Mouse (Mus musculus) mouse trophoblast stem cell (cell line): ENCODE measurements around the gene Ppcdc.
"Not testable (repeated sequence)": the region's sequence is repeated elsewhere in the genome, so short reads cannot be mapped to it uniquely, and the experiment has no call there.

Experiments used
- in situ Hi-C, 2 experiments: fragments of 300-500 bp; cut with MseI, MboI; formaldehyde crosslinking; loops; 2 replicates in 1 of 2; 3 replicates in 1 of 2; pipeline ENCODE4 v1.15.1; 2025

Ppcdc gene

GRCm38 (mm10) chr9:57432480-57432879 is 7.4 kb downstream of the Ppcdc start:
- in situ Hi-C loops = loop anchor here (5.0 to 10.0 kb wide), 3 partner anchors 78 to 175 kb away; partner anchors contain the start of gene 1700017B05Rik (in 1 of the 2)

GRCm38 (mm10) chr9:57431202-57431601 is 8.7 kb downstream of the Ppcdc start:
- in situ Hi-C loops = loop anchor here (5.0 to 10.0 kb wide), 3 partner anchors 76 to 174 kb away; partner anchors contain the start of gene 1700017B05Rik (in 1 of the 2)

DNA sequence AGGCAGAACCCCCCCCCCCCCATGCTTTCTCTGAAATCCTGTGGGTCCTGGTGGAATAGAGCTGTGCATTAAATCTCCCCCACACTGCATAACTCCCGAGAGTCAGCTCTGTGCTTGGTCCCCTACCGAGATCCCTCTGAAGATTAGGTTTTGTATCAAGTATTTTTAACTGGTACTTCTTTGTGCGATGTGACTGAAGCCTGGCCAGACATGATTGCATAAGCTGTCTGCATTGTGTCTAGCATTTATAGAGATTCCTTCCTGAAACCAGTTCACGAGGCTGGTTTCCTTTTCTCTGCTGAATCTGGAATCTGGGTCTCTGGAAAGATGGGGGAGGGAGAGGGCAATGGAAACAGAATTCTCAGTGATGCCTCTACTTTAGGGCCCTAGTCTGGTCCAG is 11.5 kb downstream of the Ppcdc start:
- in situ Hi-C loops = no loop called here

DNA sequence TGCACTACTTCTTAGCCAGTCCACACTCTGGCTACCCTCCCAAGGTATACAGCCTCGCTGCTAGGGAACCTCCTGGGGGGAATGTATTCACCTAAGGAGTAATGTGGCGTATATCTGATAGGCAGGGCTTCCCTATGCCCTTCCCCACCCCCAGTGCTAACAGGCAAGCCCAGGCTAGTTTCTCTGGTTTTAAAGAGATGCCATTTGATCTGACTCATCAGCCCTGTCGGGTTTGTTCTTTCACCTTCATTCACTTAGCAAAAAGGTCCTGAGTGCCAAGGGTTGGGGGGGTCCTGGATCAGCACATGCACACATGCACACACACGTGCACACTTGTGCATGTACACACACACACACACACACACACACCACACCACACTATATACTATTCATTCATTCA is 12.0 kb downstream of the Ppcdc start:
- in situ Hi-C loops = no loop called here

DNA sequence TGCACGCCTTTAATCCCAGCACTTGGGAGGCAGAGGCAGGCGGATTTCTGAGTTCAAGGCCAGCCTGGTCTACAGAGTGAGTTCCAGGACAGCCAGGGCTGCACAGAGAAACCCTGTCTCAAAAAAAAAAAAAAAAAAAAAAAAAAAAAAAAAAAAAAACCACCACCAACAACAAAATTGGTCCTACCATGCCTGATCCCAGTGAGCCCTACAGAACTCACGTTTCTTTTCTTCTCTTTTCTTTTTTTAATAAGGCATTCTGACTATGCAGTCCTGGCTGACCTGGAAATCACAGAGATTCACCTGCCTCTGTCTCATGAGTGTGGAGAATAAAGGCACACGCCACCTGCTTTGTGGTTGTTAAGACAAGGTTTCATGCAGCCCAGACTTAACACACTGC is 12.8 kb downstream of the Ppcdc start:
- in situ Hi-C loops = not testable (repeated sequence)

DNA sequence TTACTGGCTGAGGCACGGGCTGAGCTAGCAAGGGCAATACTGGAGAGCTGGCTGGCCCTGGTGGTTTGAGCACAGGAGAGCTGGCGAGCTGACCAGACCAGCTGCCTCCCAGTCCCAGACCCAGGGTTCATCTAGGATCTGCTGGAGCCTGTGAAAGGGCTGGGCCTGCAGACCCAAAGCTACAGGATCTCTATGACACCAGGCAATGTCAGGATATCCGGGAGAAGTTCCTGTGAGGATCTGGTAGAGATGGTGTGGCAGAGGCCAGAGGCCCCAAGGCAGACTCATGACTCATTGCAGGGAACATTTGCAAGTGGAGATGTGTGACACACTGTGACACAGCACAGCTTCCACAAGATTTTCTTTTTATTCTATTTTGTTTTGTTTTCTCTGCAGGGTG is 14.8 kb downstream of the Ppcdc start:
- in situ Hi-C loops = no loop called here

DNA sequence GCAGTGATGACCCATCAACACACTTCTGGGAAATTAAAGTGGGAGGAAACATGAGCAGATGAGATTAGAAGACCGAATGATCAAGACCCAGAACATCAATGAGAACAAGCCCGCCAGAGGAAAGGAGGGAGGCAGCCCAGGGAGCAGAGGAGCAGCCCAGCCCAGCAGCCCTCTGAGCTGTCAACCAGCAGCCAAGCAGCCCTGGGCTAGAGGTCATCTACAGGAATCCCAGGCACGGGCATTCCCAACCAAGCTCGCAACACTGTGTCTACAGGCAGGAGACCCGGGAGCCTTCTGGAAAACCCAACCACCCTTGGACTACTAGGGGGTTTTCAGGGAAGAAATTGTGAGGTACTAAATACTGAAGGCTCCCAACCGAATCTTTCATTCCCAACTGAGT is 15.9 kb downstream of the Ppcdc start:
- in situ Hi-C loops = no loop called here

- in situ Hi-C loops = no loop called here
Measured at GRCm38 (mm10) chr9:57421688-57422111, 18.2 kb downstream of the Ppcdc start.

DNA sequence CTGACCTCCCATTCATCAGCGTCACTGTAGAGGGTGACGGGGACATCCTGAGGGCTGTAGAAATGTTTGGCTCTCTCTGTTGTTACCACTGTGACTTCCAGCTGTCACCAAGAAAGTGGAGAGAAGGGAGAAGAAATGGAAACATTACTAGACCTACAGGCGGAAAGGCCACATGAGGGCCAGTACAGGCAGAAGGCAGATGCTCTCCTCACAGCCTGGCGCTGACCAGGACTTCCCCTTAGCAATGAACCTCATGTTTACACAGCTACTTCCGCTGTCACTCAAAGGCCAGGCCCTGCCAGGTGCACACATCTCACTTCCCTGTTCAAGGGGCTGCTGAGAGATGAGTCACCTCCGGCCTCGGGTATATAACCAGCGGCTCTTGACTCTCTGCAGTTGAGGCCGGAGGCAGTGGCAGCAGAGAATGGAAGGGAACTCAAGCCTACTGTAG is 18.8 kb downstream of the Ppcdc start:
- in situ Hi-C loops = no loop called here

- in situ Hi-C loops = no loop called here
Measured at GRCm38 (mm10) chr9:57420321-57421120, 19.4 kb downstream of the Ppcdc start.

DNA sequence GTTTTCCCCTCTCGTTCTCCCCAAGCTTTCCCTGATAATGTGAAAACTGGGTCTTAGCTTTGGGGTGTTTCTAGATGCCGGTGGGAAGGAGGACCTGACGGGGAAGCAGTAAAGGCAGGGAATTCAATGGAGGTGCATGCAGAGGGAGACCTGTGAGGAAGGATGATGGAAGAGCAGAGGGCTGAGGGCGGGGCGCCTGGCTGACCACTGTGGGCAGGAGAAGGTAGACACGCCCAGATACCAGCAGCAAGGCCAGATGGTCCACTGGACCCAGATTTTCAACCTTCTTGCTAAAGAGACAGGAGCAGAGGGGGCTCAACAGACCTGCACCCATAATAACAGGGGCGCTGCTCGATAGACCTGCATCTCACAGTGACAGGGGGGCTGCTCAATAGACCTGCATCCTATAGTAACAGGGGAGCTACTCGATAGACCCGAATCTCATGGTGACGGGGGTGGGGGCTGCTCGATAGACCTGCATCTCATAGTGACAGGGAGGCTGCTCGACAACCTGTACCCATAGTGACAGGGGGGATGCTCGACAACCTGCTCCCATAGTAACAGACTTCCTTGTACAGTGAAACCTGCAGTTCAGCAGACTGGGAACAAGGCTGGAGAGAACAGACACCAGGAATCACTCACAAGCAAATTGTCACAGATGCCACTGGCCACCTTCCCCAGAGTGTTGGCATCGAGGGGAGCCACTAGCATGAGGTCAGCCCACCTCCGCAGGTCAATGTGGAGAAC is 20.2 kb downstream of the Ppcdc start:
- in situ Hi-C loops = no loop called here

- in situ Hi-C loops = no loop called here
Measured at GRCm38 (mm10) chr9:57417341-57417740, 22.6 kb downstream of the Ppcdc start.

- in situ Hi-C loops = no loop called here
Measured at GRCm38 (mm10) chr9:57407120-57407905, 32.6 kb downstream of the Ppcdc start.

DNA sequence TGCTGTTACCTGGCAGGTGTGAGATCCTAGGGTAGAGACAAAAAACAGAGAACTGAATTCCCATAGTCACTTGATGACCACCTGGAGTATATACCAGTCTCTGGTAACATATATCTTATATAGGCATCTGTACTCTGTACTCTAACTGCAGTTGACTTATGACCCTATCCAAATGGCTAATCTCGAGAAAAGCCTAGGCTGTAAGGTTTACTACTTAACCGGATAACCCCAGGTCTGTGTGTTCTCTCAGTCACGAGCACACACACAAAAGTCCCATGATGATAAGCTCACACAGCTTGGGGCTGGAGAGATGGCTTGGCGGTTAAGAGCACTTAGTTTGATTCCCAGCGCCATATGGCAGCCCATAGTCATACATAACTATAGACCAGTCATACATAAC is 33.5 kb downstream of the Ppcdc start:
- in situ Hi-C loops = no loop called here

- in situ Hi-C loops = no loop called here
Measured at GRCm38 (mm10) chr9:57404036-57404435, 35.9 kb downstream of the Ppcdc start.

- in situ Hi-C loops = no loop called here
Measured at GRCm38 (mm10) chr9:57402318-57403251, 37.3 kb downstream of the Ppcdc start.

- in situ Hi-C loops = no loop called here
Measured at GRCm38 (mm10) chr9:57398773-57399172, 41.2 kb downstream of the Ppcdc start.

DNA sequence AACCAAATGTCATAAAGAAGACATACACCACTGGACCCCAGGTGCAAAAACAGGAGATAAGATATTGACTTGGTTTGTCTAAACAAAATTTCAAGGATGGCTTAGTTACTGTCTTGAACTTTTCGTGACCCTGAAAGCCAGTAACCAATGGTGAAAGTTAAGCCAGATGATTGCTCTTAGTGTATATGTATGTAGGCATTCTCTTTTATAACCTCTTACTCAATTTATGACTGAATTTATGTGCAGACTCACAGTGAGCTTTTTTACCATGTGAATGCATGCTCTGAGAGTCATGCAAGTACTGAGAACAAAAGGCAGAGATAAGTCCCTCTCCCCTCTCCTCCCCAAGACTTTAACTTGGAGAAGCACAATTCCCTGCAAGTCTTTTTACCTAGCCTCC is 47.0 kb downstream of the Ppcdc start:
- in situ Hi-C loops = no loop called here

GRCm38 (mm10) chr9:57390869-57391268 is 49.1 kb downstream of the Ppcdc start:
- in situ Hi-C loops = no loop called here

- in situ Hi-C loops = no loop called here
Measured at GRCm38 (mm10) chr9:57389131-57389530, 50.8 kb downstream of the Ppcdc start.

- in situ Hi-C loops = no loop called here
Measured at GRCm38 (mm10) chr9:57386926-57387325, 53.0 kb downstream of the Ppcdc start.
